Mouse (Mus musculus) heart, adult 9 months (tissue): ENCODE data around the gene Ggt1.

Experiments
- DNase-seq, 2 experiments: peaks; one replicate each; pipeline ENCODE4 v3.0.0; 2022; ENCODE audit warnings: low spot score in 2 of 2

The Ggt1 gene

GRCm38 (mm10) chr10:75571937-75572336 is 10.5 kb downstream of the Ggt1 start:
- DNase-seq = no peak

DNA sequence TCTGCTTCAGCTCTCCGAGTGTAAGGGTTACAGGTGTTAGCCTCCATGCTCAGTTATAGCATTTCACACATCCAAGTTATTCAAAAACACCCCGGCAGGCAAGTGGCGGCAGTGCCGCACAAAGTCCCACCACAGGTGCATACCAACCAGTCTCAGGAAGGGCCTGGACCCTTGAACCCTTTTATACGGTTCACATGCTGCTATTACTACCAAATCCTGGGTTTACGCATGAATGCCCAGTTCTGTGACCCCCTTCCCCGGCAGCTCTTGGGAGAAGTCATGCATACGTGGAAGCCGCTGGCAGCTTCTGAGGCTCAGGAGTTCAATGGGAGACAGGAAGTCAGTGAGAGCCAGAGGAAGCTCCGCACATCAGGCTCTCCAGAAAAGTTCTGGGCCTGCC is 11.8 kb downstream of the Ggt1 start:
- no peak for DNase-seq

GRCm38 (mm10) chr10:75573965-75574364 is 12.6 kb downstream of the Ggt1 start:
- DNase-seq = no peak

GRCm38 (mm10) chr10:75579129-75579528 is 17.7 kb downstream of the Ggt1 start:
- DNase-seq = no peak

GRCm38 (mm10) chr10:75585876-75586552 is 24.6 kb downstream of the Ggt1 start:
- DNase-seq = peak; percentile 80 to 90

DNA sequence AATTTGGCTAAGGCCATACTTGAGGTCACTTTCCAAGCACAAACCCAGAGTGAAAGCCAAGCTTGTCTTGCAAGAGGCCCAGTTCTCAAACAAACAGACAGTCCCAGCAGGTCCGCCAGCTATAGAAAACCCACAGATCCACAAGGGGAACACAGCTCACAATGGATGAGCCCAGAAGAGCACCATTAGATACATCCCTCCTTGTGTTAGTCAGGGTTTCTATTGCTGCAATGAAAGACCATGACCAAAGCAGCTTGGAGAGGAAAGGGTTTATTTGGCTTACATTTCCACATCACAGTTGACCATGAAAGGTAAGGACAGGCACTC is 25.1 kb downstream of the Ggt1 start:
- DNase-seq = no peak

DNA sequence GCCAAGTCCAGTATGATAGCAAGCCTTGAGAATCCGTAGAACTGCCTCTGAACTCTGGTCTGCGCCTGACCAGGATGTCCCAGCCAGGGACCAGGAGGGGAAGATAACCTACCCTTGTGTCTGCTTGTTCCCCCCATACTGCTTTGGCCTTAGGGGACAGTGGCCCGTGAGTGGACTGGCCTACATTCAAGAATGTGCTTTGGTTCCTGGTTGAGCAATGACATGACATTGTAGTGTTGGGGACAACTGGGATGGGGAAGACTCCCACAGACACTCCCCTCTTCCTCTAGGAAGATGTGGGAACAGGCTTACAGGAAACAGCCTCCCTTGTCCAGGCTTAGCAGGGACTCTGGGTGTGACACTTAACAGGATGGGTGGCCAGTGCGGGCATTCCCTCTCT is 26.4 kb downstream of the Ggt1 start:
- peak; percentile 65 to 80 for DNase-seq

- DNase-seq = peak in 1 of 2 experiments; percentile 40
These were observed 26.9 kb downstream of the Ggt1 start for GRCm38 (mm10) chr10:75588336-75588735.

GRCm38 (mm10) chr10:75589129-75589528 is 27.7 kb downstream of the Ggt1 start, which contains the start of gene Ggt5:
Ggt5 (plus strand) TSS chr10:75589340.
- peak; percentile 62 to 78 for DNase-seq

DNA sequence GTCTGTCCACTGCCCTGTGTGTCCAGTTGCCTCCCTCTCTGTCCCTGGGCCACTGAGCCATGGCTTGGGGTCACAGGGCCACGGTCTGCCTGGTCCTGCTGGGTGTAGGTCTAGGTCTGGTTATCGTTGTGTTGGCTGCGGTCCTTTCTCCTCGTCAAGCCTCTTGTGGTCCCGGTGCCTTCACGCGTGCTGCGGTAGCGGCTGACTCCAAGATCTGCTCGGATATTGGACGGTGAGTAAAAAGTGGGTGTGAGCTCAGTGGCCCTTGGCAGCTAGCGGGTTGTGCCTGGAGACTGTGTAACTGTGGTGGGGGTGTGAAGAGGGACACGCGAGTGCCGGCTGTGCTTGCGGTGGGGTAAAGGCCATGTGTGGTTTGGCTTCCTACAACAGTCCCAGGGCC is 28.2 kb downstream of the Ggt1 start:
- DNase-seq = peak in 1 of 2 experiments; percentile 59

DNA sequence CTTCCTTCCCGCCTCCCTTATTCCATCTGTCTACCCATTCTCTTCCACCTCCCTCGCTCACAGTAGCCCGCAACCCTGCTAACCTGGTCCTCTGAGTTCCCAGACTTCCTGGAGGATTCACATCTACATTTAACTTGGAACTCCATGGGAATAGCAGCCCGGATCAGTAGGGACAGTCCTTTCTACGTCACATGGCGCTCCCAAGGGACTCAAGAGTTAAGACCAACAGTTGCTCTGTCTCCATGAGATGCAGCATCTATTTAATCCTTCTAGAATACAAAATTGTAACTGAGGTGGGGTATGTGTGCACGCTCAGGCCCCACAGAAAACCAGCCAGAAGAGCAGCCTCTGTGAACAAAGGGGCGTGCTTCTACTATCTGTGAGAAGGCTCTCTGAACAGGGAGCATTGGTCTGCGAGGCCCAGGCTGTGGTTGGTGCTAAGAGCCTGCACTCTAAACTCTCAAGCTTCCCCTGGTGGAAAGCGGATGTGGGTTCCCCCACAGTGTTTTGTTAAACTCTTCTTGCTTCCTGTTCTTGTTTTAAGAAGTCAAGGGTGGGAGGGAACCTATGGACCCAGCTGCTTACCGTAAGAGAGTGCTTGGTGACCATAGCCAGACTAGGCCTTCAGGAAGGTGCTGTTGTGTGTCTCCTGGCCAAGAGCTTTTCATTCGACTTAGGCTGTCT is 29.9 kb downstream of the Ggt1 start:
- peak; percentile 74 to 83 for DNase-seq

- DNase-seq = no peak
These were observed 31.2 kb downstream of the Ggt1 start for GRCm38 (mm10) chr10:75592585-75592984.

GRCm38 (mm10) chr10:75595981-75596380 is 34.6 kb downstream of the Ggt1 start:
- DNase-seq = peak; percentile 81 to 88

GRCm38 (mm10) chr10:75600189-75600730 is 38.9 kb downstream of the Ggt1 start:
- peak in 1 of 2 experiments; percentile 28 for DNase-seq

DNA sequence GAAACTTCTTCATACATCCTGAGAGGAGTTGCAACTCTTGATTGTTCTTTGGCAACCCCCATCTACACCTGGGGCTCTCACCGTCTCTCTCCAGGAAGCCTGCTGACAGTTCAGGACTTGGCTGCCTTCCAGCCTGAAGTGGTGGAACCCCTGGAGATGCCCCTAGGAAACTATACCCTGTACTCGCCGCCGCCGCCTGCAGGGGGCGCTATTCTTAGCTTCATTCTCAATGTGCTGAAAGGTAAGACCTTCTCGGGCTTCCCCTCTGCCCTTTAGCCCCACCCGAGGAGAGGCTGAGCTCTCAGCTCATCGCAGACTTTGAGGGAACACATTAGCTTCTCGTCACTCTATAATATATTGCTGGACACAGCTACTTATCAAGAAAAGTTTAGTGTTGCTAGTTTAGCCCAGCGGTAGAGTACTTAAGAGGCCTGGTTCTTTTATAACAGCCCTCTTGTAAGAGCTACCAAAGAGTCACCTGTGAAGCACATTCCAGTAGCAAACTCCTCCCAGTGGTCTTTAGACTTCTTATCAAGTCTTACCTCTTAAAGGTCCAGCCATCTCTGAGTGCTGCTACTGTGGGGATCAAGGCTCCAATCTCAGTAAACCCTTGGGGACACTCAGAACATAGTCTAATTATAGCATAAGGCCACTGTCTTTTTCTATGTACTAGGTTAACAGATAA is 43.9 kb downstream of the Ggt1 start:
- DNase-seq = no peak

- DNase-seq = no peak
These were observed 45.8 kb downstream of the Ggt1 start for GRCm38 (mm10) chr10:75607253-75607652.

DNA sequence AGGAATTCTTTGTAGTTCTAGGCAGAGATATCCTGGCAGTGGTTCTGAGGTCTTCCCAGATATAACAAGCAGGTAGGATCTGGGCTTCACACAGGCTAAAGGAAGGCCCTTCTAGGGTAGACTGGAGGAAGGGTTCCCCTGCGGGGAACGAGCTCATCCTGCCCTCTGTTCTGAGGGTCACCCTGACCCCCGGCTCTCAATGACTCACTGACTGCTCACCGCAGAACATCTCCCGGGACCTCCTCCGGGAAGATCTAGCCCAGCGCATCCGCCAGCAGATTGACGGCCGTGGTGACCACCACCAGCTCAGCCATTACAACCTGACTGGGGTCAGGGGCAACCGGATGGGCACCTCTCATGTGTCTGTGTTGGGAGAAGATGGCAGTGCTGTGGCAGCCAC is 47.6 kb downstream of the Ggt1 start:
- no peak for DNase-seq

GRCm38 (mm10) chr10:75610486-75610885 is 49.1 kb downstream of the Ggt1 start:
- no peak for DNase-seq

GRCm38 (mm10) chr10:75616044-75616443 is 54.6 kb downstream of the Ggt1 start:
- no peak for DNase-seq

DNA sequence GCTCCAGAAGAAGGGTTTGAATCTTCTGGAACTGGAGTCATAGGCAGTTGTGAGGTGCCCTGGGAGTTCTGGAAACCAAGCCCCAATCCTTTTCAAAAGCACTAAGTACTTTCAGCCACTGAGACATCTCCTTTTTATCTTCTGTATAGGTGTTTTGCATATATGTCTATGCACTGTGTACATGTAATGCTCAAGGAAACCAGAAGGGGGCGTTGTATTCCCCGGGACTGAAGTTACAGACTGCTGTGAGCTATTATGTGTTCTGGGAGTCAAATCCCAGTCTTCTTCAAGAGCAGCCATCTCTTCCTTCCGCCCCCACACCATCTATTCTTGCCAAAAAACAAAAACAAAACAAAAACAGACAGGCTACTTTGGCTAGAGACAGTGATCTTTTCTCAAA is 59.4 kb downstream of the Ggt1 start:
- no peak for DNase-seq

DNA sequence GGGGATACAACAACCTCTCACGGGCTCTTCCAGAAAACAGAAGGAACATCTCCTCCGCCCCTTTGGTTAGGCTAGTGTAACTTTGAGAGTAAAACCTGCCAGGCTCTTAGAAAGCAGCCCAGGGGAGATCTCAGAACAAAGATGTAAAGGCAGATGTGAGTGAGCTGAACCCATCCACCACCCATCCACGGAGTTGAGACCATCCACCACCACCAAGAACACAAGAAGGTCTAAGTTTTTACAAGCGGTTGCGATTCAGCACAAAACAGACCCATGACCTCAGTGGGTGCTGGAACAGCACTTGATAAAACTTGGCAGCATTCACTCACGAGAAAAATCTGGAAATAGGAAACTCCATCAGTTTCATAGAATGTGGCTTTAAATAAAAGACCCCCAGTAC is 64.5 kb downstream of the Ggt1 start:
- no peak for DNase-seq

DNA sequence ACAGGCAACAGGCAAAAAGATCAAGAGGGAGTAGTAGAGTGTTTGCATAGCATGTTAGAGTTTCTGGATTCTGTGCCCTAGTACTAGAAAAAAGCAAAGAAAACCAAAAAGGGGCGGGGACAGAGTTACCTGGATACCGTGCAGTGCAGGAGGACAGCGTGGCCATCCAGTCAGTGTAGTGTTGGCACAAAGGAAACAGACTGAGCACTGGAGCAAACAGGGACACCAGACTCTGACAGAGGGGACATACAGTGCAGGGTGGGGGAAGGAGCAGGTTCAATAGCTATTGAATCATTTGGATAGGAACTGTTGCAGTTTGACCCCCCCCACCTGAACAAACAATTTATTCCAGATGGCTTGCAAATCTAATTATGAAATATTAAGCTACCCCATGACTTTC is 65.6 kb downstream of the Ggt1 start:
- DNase-seq = no peak

DNA sequence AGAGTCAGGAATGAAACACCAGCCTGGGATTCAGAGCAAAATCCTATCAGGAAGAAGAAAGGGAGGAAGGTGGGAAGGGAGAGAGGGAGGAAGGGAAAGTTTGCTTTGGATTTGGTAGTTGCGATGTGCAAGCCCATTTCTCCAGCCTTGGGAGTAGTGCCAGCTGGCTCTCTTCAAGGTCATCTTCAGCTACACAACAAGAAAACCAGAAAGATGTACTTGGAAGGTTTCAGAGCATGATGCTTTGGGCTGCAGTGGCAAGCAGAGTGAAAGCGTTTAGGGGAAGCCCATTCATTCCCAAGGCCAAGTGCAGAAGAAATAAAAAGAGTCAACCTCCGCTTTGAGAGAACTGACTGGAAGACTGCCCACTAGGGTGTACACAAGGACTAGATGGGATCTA is 66.1 kb downstream of the Ggt1 start:
- DNase-seq = peak in 1 of 2 experiments; percentile 35
